Mouse (Mus musculus): ENCODE results near the gene Gm11042.

Gm11042 gene

DNA sequence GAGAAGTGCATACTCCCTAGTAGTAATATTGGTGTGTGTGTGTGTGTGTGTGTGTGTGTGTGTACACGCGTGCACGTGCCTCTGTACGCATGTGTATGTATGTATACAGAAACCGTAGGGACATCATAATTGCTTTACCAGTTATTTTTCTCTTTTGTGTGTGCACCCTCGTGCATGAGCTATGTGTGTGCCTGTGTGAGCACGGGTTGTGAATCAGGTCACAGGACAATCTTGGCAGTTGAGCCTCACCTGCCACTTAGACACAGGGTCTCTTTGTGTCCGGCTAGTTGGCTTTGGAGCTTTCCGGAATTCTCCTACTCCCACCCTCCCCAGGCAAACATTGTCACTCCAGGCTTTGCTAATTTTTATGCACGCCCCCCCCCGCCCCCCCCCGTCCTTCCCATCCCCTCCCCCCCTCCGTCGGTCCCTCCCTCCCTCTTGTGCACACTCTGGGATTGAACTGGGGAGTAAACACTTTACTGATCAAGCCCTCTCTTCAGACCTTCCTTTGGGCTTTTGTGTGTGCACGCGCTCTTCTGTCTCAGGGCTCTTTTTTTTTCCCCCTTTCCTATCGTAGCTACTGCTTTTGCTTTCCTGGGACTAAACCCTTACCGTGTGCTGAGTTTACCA, at the start of gene Gm11042:
Gene Gm11042, minus strand, starts transcription at position 51 of the 630 bp plus-strand sequence.
- DNase-seq (ENCODE audit: low read depth, low spot score) = no peak

- DNase-seq (ENCODE audit: low read depth, low spot score) = no peak
Measured at GRCm38 (mm10) chr12:74364477-74364876, 48.3 kb upstream of the Gm11042 start.

DNA sequence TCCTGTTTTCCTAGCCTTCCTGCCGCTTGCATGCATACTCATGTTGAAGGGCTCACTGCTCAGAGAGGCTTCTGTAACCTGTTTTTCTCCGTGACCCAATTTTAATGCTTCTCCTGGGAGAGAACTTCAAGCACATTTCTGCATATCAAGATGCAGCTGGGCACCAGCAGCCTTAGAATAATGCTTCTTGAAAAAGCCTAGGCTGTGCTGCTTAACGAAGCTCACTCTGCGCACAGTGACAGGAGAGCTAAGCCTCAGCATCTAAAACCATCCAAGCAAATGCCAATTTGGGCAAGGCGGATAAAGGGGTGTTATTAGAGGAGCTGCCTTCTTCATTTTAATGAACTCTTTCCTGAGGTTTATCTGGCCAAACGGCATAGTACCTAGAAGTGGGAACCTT, 46.9 kb upstream of the Gm11042 start:
- peak; percentile 40 for DNase-seq (ENCODE audit: low read depth, low spot score)

GRCm38 (mm10) chr12:74362453-74362852, 46.3 kb upstream of the Gm11042 start:
- DNase-seq (ENCODE audit: low read depth, low spot score) = no peak

DNA sequence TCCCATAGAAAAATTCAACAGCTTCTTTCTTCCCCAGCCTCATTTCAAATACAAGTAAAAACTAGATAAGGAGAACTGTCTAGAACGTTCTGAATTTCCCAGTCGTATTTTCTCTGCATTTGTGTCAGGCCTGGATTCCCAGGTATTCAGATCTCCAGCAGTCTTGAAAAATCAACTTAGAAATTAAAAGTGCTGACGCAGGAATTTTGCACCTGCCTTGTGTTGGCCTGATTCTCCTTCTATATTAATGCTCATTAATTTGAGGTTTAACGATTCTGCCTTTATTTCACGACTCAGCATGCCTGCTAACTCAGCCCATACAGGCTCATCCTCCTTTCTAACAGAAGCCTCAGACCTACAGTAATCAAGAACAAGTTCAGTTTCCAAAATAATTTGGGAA, 43.6 kb upstream of the Gm11042 start:
- no peak for DNase-seq (ENCODE audit: low read depth, low spot score)

DNA sequence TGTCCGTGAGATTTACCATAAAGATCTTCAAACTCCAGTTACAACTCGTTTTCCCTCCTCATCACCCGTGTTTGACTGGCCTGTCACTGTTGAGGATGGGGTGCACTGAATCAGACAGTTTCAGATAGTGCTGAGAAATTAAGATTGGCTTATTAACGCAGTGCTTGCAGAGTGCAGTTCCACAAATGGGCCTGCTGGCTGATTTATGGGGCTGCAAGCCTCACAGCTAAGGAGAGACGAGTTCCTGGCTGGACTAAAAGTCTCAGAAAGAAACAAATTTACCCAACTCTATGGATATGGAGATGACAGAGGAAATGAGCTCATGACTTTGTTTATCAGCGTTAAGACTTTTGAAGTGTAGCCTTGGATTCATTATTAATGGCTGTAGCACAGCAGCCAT, 41.6 kb upstream of the Gm11042 start:
- no peak for DNase-seq (ENCODE audit: low read depth, low spot score)

DNA sequence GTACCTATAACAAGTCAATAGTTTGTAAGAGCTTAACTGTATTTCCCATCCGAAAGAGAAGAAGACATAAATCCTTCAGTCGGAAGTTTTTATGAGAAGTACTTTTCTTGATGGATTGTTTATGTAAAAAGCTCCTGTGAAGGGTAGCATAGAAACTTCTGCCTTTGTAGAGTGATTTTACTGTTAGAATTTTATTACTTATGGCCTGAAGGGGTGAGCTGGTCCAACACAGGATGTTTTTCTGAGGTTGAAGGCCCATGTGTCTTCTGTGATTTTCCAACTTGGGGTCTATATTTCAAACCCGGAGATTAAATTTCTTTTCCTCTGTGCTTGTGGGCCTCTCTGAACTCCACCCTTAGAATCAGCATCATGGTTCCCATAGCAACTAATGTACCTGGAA, 26.5 kb upstream of the Gm11042 start:
- no peak for DNase-seq (ENCODE audit: low read depth, low spot score)

DNA sequence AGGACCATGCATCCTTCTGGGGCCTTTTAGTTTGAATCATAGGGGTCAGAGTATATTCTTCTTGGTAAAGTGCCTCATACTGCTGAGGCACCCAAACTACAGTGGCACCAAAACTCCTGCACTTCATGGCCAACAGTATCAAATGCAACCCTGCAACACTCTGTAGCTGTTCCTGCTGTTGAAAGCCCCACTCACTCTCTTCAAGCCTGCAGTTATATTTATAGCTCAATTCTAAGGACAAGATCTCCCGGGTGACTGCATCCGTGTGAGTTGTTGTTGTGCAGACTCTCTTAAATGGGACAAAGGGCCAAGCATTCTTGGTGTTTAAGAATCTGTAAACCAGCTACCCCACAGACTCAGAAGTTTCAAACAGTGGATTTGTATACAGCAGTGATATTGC, 23.9 kb upstream of the Gm11042 start:
- no peak for DNase-seq (ENCODE audit: low read depth, low spot score)

- DNase-seq (ENCODE audit: low read depth, low spot score) = no peak
Measured at GRCm38 (mm10) chr12:74333706-74334105, 17.5 kb upstream of the Gm11042 start.

GRCm38 (mm10) chr12:74333016-74333415, 16.8 kb upstream of the Gm11042 start:
- peak; percentile 72 for DNase-seq (ENCODE audit: low read depth, low spot score)

DNA sequence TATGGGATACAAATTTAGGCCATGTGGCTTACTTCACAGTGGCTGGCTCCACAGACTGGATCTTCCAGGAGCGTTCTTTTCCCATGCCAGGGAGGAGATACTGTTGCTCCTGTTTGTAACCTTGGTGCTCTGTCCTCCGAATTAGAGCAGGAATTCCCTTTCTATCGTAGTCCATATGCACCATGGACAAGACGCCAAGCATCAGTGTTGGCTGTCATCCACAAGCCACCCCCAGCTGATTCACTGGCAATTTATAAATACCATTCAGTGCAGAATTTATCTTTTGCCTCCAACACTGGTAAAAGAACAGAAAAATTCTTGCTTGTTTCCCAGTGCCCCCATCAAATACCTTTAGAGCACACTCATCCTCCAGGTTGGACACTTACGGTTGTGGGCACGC, 13.6 kb upstream of the Gm11042 start:
- no peak for DNase-seq (ENCODE audit: low read depth, low spot score)

DNA sequence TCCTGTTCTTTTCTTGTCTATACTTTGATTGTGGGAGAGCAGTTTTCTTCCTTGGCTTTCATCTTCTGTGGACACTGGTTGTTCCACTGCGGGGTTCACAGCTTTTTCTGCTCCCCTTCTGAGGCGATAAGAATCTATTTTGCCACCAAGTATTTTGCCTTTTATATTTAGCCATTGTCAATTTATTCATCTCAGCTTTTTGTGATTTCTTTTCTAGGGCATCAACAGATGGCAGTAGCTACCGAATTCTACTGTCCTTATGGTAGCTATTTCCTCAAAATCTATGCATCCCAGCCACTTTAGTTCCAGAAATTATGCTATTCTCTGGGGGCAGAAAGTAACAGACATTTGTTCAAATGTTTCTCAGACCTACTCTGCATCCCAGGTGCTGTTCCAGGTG, 10.4 kb upstream of the Gm11042 start:
- DNase-seq (ENCODE audit: low read depth, low spot score) = peak; percentile 78

DNA sequence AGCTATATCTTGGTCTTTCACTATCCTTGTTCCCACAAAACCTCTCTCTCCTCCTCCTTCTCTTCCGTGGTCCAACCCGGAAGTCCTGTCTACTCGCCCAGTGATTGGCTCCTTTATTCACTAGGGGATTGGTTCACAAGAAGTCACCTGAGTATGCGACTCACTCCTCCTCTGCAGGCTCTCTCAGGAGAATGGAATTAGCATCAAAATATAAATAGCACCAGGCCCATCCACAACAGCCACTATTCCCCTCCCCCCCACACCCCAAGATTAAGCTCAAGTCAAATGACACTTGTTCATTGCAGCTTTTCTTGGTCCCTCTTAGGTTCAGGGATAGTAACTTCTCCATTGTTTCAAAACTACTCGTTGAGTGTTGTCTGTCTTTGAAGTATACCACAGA, 5.8 kb upstream of the Gm11042 start:
- no peak for DNase-seq (ENCODE audit: low read depth, low spot score)

GRCm38 (mm10) chr12:74320318-74320717, 4.1 kb upstream of the Gm11042 start:
- no peak for DNase-seq (ENCODE audit: low read depth, low spot score)

- DNase-seq (ENCODE audit: low read depth, low spot score) = peak; percentile 92
Measured at GRCm38 (mm10) chr12:74316989-74317759, 980 bp upstream of the Gm11042 start.

GRCm38 (mm10) chr12:74315221-74315620, 973 bp downstream of the Gm11042 start:
- DNase-seq (ENCODE audit: low read depth, low spot score) = no peak

DNA sequence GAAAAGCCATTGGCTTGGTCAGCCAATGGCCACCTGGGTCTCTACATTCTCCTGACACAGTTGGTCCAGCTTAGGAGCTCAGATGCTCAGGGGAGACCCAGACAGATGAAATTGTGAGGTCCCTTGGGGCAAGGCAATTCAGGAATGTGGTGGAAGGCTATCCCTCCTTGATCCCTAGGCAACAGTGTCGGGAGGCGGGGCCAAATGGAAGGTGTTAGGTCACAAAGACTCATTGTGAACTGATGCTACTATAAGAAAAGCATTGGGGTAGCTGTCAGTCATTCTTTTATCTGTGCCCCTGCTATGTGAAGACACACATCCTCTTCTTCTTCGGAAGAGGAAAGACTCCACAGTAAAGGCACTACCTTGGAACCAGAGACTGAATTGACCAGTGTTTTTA, 3.6 kb downstream of the Gm11042 start:
- DNase-seq (ENCODE audit: low read depth, low spot score) = no peak

DNA sequence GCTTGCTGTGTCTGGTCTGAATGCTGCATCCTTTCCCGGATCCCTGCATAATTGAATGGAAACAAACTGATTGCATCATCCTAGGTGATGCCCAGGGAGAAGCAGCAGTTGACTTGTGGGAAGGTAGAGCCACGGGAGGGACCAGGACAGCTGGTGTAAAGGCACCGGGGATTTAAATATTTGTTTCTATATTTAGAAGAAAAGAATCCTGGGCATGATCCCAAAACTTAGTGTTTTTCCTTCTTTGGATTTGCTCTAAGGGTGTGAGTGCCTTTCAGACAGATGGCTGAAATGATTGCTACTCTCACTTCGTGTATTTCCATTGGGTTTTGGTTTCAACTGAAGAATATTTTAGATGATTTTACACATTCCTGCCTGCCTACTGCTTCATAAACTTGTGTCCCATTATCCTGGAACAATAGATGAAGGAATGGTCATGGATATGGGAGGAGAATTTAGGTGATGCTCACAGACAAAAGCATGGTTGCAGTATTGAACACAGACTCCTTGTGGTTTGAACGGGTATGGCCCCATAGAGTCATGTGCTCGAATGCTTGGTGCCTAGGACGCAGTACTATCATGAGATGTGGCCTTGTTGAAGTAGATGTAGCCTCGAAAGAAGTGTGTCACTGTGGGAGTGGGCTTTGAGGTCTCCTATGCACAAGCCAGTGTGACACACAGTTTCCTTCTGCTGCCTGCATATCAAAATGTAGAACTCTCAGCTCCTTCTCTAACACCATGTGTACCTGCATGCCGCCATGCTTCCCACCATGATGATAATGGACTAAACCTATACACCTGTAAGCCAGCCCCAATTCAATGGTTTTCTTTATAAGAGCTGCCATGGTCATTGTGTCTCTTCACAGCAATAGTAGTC, 12.5 kb downstream of the Gm11042 start:
- DNase-seq (ENCODE audit: low read depth, low spot score) = peak; percentile 89

DNA sequence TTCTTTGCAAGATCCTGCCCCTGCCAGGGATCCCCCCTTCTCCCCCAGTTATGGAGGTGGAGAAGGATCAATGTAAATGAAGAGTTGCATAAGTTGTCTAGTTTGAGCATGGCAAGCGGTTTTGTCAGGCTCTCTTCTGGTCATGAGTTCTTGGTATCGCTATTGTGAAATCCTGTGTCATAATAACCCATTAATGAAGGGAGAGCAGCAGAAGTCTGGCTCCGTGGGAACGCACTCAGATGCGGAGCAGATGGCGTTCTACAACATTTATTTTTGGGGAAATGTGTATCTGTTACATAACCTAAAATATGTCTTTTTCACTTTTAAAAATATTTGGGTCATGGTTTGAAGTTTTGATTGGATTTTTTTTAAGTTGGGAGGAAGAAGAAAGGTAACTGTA, 14.6 kb downstream of the Gm11042 start:
- no peak for DNase-seq (ENCODE audit: low read depth, low spot score)

DNA sequence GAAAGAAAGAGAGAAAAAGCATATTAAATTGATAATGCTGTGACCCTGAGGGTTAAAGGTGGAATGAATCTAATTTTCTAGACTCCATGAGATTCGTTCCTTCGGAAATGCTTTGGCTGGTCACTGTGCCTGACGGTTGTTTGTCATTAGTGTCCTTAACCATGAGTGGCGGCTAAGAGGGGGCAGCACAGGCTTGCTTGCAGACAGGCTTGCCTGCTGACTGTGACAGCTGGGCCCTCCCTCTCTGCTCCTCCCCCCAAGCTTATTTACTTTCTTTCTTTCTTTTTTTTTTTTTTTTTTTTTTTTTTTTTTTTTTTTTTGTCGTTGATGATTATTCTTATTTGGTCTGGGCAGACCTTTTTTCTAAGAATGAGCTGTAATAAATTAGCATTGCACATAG, 19.8 kb downstream of the Gm11042 start:
- no peak for DNase-seq (ENCODE audit: low read depth, low spot score)

DNA sequence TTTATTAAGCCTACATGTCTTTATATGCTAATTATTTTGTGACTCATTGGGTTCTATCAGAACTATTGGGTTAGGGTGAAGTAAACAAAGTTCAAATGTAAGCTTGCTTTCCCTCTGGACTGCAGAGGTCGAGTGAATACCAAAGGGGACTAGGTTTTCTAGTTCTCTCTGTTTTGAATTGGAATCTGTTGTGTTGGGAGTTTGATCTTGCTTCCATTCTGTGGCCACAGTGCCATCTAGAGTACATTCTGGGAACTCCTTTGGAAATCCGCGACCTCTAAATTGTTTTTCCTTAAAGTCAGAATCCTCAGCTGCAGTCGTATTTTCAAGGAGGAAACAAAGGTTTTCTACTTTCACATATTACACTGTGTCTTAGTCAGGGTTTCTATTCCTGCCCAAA, 22.6 kb downstream of the Gm11042 start:
- peak; percentile 62 for DNase-seq (ENCODE audit: low read depth, low spot score)

- no peak for DNase-seq (ENCODE audit: low read depth, low spot score)
Measured at GRCm38 (mm10) chr12:74290983-74291382, 25.2 kb downstream of the Gm11042 start.
